Mouse (Mus musculus): ENCODE results near the gene Rasl10a. TPM values are rescaled to one million over a fixed set of nuclear protein-coding genes. Genes with fewer than 3 reads are reported as not detected.

Gene Rasl10a
- polyA plus RNA-seq (2015; fragmentation: Nextera tagmentation; extraction: Ambion mirVana) = 0.42 and 0.50 TPM in 2 replicates

DNA sequence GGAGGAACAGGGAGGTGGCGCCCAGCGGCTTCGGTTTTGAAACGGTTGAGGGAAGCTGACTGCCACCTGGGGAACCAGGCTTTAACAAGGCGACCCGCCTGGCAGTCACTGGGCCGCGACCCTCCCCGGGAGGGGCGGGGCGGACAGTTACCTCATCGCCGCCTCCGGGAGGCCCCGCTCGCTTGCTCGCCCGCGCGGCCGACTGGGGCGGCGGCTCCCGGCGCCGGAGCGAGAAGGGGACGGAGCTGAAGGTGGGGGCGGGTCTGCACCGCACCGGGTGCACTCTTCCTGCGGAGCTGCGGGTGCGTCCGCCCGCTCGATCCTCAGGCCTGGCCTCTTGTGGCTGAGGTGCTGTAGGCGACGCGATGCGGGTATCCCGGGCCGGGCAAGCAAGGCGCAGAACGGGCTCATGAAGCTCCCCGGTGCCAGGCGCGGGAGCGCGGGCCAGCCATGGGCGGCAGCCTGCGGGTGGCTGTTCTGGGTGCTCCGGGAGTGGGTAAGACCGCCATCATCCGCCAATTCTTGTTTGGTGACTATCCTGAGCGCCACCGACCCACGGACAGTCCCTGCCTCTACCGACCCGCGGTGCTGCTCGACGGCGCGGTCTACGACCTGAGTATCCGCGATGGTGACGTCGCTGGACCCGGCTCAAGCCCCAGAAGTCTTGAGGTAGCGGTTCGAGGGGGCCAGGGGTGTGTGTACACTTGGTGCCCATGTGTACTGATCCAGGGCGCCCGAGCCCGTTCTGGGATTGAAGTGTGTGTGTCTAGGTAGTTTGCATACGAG, at the start of gene Rasl10a:
TSS of gene Rasl10a (plus strand) at position 273 of the 786 bp plus-strand sequence.
- WGBS (ENCODE audit: insufficient replicate concordance) = 3% methylated on average over 75 of the region's 77 CpGs
- peak within 1 kb of the TSS; percentile 45 for H3K9ac ChIP-seq
- H3K4me2 ChIP-seq = peak within 1 kb of the TSS; percentile 69
- H3K27me3 ChIP-seq = peaks cover 84% of the 10 kb centered on the region
- no peak for DNase-seq
- peaks cover 43% of the 10 kb centered on the region for H3K4me1 ChIP-seq (replicated peaks)
- no peaks in the 10 kb centered on the region for H3K36me3 ChIP-seq
- peak within 1 kb of the TSS; percentile 55 for H3K4me3 ChIP-seq (replicated peaks)
- ATAC-seq (ENCODE audit: low read depth) = no peak
- no peaks in the 10 kb centered on the region for H3K9me3 ChIP-seq (replicated peaks)
- no peak within 1 kb of the TSS for H3K27ac ChIP-seq

DNA sequence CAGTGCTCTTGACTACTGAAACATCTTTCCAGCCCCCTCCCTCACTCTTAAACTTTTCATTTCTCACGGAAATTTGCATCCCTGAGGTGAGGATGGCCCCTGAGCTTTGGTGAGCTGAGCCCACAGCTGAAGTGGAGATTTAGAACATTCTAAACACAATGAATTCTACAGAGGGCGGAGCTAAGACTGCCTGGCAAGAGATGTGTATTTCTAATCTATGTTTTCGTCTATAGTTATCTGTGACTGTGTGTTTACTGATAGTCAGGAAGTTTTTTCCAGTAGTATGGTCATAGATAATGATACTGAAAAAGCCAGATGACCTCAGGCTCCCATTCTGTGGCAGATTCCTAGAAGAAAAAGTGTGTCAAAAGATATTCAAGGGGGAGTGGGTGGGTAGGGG, 49.1 kb upstream of the Rasl10a start:
- peak; percentile 21 for DNase-seq
- no peaks in the 10 kb centered on the region for H3K9me3 ChIP-seq (replicated peaks)
- peak overlapping the region; percentile 70 for H3K9ac ChIP-seq
- peaks cover 32% of the 10 kb centered on the region for H3K36me3 ChIP-seq
- WGBS (ENCODE audit: insufficient replicate concordance) = 19% methylated on average over 3 of the region's 3 CpGs
- peaks cover 81% of the 10 kb centered on the region for H3K4me1 ChIP-seq (replicated peaks)
- H3K27ac ChIP-seq = peak overlapping the region; percentile 96
- H3K4me2 ChIP-seq = peak overlapping the region; percentile 67
- H3K4me3 ChIP-seq (replicated peaks) = peak overlapping the region; percentile 10; the same call in 1 of the 2 replicates
- no peaks in the 10 kb centered on the region for H3K27me3 ChIP-seq
- peak; percentile 76 for ATAC-seq (ENCODE audit: low read depth)

DNA sequence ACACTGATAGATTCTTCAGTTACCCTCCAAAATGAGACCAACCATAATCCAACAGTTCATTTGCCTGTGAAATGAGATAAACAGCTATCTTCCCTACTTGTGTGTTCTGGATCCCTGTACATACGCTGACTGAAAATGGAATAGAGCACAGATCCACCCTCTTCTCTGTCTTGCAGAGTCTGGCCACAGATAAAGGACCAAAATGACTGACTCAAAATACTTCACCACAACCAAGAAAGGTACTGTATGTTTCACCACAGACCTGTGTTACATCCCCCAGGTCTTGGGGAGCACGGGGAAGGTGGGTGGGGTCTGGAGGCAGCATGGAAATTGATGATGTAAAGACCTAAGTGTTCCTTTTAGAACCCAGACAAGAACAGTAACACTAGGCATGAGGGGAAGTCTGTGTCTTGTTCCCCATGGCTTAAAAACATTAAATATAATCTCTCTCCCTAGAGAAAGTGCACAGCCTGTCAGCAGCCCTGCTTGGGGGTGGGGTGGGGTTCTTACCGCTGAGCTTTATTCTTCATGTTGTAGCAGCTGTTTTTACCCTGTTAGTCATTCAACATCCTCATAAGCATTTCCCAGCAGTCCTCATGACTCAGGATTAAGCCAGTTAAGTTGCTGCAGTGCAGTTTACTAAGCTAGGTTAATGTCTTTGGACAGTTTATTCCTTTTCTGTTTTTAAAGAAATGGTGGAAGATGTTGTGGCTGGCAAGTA, 48.4 kb upstream of the Rasl10a start:
- peaks cover 77% of the 10 kb centered on the region for H3K4me1 ChIP-seq (replicated peaks)
- ATAC-seq (ENCODE audit: low read depth) (peak; percentile 93), DNase-seq (peak; percentile 64)
- peak overlapping the region; percentile 96 for H3K27ac ChIP-seq
- 25% methylated on average over 3 of the region's 3 CpGs for WGBS (ENCODE audit: insufficient replicate concordance)
- H3K9ac ChIP-seq = peak overlapping the region; percentile 70
- H3K36me3 ChIP-seq = peaks cover 38% of the 10 kb centered on the region
- H3K4me2 ChIP-seq = peak overlapping the region; percentile 67
- peak overlapping the region; percentile 56 for H3K4me3 ChIP-seq (replicated peaks)
- H3K9me3 ChIP-seq (replicated peaks) = no peaks in the 10 kb centered on the region
- no peaks in the 10 kb centered on the region for H3K27me3 ChIP-seq

DNA sequence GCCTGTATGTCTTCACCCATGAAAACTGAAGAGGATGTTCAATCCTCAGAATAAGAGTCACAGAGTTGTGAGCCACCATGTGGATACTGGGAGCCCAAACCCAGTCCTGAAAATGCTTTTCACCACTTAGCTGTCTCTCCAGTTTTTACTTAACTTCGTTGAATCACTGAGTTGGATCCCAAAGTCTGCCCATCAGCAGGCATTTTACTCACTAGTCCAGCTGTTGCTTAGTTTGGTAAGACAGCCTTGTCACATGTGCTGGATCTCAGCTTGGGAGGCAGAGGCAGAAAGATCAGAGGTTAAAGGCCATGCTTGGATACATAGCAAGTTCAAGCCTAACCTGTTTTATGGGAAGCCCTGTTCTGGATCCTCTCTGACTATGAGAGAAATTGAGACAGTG, 47.7 kb upstream of the Rasl10a start:
- no peak for DNase-seq
- no peaks in the 10 kb centered on the region for H3K9me3 ChIP-seq (replicated peaks)
- peak overlapping the region; percentile 70 for H3K9ac ChIP-seq
- H3K4me3 ChIP-seq (replicated peaks) = peak overlapping the region; percentile 56
- H3K27ac ChIP-seq = peak overlapping the region; percentile 96
- H3K4me2 ChIP-seq = peak overlapping the region; percentile 67
- H3K36me3 ChIP-seq = peaks cover 45% of the 10 kb centered on the region
- ATAC-seq (ENCODE audit: low read depth) = no peak
- no peaks in the 10 kb centered on the region for H3K27me3 ChIP-seq
- peaks cover 70% of the 10 kb centered on the region for H3K4me1 ChIP-seq (replicated peaks)
- 46% methylated on average over 1 of the region's 1 CpGs for WGBS (ENCODE audit: insufficient replicate concordance)

DNA sequence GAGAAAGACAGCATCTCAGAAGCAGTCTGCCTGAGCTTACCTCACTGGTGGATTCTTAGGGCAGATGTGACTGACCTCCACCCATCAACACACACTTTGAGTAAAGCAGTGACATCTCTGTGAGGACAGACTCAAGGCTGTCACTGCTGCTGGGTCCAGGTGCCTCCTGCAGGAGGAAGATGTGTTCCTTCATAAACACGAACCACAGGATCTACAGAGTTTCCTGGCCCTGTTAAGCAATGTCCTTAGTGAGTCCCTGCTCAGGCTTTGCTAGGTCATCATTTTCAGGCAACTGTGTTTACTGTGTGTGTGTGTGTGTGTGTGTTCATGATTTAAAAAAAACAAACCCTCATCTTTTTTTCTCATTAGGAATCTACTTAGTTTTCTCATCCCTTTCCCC, 46.4 kb upstream of the Rasl10a start:
- H3K4me2 ChIP-seq = peak overlapping the region; percentile 34
- peak overlapping the region; percentile 74 for H3K27ac ChIP-seq
- no peaks in the 10 kb centered on the region for H3K9me3 ChIP-seq (replicated peaks)
- no peak overlapping the region for H3K4me3 ChIP-seq (replicated peaks)
- DNase-seq (no peak), ATAC-seq (ENCODE audit: low read depth) (no peak)
- peaks cover 52% of the 10 kb centered on the region for H3K36me3 ChIP-seq
- H3K27me3 ChIP-seq = no peaks in the 10 kb centered on the region
- H3K4me1 ChIP-seq (replicated peaks) = peaks cover 57% of the 10 kb centered on the region
- 0 out of 2 replicates have a peak overlapping the region, but pooled peaks have one; percentile 31 for H3K9ac ChIP-seq
- 63% methylated on average over 1 of the region's 1 CpGs for WGBS (ENCODE audit: insufficient replicate concordance)

DNA sequence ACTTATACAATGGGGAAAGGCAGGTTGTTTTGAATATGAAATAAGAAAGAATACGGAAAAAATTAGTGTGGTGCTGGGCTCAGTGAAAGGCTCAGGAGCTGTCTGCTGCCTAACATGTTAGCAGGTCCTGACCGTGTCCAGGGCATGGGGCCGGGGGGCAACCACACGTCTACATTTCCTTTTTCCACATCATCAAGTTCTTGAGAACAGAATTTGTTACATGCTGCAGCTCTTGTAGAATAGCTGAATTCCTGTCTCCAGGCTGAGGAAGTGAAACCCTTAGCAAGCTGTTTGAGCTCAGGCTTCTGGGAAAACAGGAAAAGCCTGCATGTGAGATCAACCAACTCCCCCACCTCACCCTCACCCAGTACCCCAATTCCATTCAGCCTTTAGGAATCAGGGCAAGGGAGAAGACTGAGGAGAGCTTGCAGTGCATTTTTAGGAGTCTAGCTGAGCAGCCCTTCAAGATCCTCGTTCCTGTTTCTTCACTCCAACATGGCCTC, 45.7 kb upstream of the Rasl10a start:
- no peaks in the 10 kb centered on the region for H3K9me3 ChIP-seq (replicated peaks)
- peak overlapping the region; percentile 74 for H3K27ac ChIP-seq
- ATAC-seq (ENCODE audit: low read depth) (no peak), DNase-seq (no peak)
- WGBS (ENCODE audit: insufficient replicate concordance) = 63% methylated on average over 5 of the region's 5 CpGs
- peaks cover 60% of the 10 kb centered on the region for H3K36me3 ChIP-seq
- no peaks in the 10 kb centered on the region for H3K27me3 ChIP-seq
- H3K4me1 ChIP-seq (replicated peaks) = peaks cover 50% of the 10 kb centered on the region
- no peak overlapping the region for H3K9ac ChIP-seq
- no peak overlapping the region for H3K4me3 ChIP-seq (replicated peaks)
- peak overlapping the region; percentile 8; the same call in 1 of the 2 replicates for H3K4me2 ChIP-seq

DNA sequence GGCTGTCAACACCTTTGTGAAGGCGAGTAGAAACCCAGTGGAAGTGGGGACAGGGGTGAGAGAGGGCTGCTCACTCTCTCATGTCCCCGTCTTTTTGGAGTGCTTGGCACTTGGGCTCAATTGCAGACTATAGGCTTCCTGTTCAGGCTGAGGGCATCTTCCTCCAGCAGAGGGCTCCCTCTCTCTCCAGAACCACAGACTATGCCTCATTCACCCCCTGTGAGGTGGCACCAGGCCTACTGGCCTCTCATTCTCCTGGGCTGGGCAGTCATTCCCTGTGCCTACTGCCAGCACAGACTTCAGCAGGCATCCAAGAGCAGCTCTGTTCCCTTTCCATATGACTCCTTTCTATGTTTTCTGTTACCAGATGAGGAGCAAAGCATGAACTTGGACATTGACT, 42.2 kb upstream of the Rasl10a start:
- Histone ChIP-seq H3K9me3 (replicated peaks) (no peaks in the 10 kb centered on the region), H3K27ac (no peak overlapping the region), H3K27me3 (no peaks in the 10 kb centered on the region), H3K4me2 (no peak overlapping the region), H3K4me3 (replicated peaks) (no peak overlapping the region), H3K36me3 (peaks cover 95% of the 10 kb centered on the region), H3K9ac (no peak overlapping the region), H3K4me1 (replicated peaks) (peaks cover 16% of the 10 kb centered on the region)
- no peak for DNase-seq
- 60% methylated on average over 2 of the region's 2 CpGs for WGBS (ENCODE audit: insufficient replicate concordance)
- peak; percentile 45; the same call in 1 of the 2 replicates for ATAC-seq (ENCODE audit: low read depth)

DNA sequence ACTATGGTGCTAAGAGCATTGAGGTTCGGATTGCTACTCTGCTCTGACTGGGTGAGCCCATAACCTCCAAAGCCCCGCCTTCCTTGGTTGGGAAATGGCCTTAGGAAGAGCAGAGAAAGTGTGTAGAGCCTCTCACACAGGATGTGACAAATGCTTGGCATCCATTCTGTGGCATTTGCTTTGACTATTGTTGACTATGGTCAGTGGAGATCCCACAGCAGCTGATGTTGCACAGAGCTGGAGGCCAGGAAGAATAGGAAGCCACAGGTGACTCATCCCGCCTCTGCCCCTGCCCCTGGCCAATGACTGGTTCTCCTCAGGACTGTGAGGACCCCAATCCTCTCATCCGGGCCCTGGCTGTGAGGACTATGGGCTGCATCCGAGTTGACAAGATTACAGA, 41.6 kb upstream of the Rasl10a start:
- H3K9me3 ChIP-seq (replicated peaks) = no peaks in the 10 kb centered on the region
- no peak overlapping the region for H3K27ac ChIP-seq
- H3K27me3 ChIP-seq = no peaks in the 10 kb centered on the region
- WGBS (ENCODE audit: insufficient replicate concordance) = 84% methylated on average over 5 of the region's 5 CpGs
- H3K36me3 ChIP-seq = peaks cover 95% of the 10 kb centered on the region
- H3K9ac ChIP-seq = no peak overlapping the region
- DNase-seq (no peak), ATAC-seq (ENCODE audit: low read depth) (no peak)
- no peak overlapping the region for H3K4me2 ChIP-seq
- H3K4me1 ChIP-seq (replicated peaks) = peaks cover 13% of the 10 kb centered on the region
- no peak overlapping the region for H3K4me3 ChIP-seq (replicated peaks)

DNA sequence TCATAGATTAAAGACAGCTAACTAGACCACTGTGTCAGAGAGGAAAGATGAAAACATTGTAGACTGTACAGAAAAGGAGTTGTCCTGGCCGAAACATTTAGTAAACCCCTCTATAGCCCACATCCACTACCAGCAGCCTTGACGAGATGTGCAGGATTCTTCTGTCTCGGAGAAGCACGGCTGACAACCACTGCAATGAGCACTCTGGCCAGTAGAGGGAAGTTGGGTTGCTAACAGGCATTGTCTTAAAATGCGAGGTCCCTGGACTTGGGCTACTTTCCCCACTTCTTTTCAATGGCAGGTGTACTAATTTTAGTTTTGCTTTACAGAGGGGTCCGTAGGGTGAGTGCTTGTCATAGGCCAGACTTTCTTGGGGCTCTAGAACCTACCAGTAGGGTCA, 40.4 kb upstream of the Rasl10a start:
- no peak for DNase-seq
- peaks cover under 1% of the 10 kb centered on the region; the same call in 1 of the 2 replicates for H3K4me1 ChIP-seq (replicated peaks)
- no peak overlapping the region for H3K4me2 ChIP-seq
- 69% methylated on average over 6 of the region's 6 CpGs for WGBS (ENCODE audit: insufficient replicate concordance)
- peaks cover 91% of the 10 kb centered on the region for H3K36me3 ChIP-seq
- H3K27me3 ChIP-seq = no peaks in the 10 kb centered on the region
- no peak overlapping the region for H3K4me3 ChIP-seq (replicated peaks)
- H3K27ac ChIP-seq = no peak overlapping the region
- H3K9ac ChIP-seq = no peak overlapping the region
- ATAC-seq (ENCODE audit: low read depth) = no peak
- H3K9me3 ChIP-seq (replicated peaks) = no peaks in the 10 kb centered on the region

DNA sequence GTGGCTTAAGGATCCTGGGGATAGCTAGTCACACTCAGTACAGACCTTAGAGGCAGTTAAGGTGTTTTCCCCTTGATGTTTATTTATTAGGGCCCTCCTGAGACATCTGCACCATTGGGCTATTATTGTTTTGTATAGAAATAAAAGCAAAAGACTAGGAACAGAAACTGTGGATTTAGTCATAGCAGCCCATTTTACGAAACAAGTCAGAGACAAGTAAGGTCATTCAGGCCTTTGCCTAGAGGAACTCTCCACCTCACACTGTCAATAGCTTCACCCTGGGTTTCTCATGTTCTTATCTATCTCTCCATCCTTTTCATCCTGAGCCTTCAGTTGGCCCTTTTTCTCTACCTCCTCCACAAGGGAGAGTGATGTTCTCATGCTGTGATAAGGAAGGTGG, 32.8 kb upstream of the Rasl10a start:
- Histone ChIP-seq H3K36me3 (peaks cover 92% of the 10 kb centered on the region), H3K4me2 (no peak overlapping the region), H3K9me3 (replicated peaks) (no peaks in the 10 kb centered on the region), H3K27me3 (no peaks in the 10 kb centered on the region), H3K4me3 (replicated peaks) (no peak overlapping the region), H3K4me1 (replicated peaks) (no peaks in the 10 kb centered on the region), H3K9ac (no peak overlapping the region), H3K27ac (no peak overlapping the region)
- DNase-seq (no peak), ATAC-seq (ENCODE audit: low read depth) (no peak)
- 96% methylated on average over 1 of the region's 1 CpGs for WGBS (ENCODE audit: insufficient replicate concordance)

DNA sequence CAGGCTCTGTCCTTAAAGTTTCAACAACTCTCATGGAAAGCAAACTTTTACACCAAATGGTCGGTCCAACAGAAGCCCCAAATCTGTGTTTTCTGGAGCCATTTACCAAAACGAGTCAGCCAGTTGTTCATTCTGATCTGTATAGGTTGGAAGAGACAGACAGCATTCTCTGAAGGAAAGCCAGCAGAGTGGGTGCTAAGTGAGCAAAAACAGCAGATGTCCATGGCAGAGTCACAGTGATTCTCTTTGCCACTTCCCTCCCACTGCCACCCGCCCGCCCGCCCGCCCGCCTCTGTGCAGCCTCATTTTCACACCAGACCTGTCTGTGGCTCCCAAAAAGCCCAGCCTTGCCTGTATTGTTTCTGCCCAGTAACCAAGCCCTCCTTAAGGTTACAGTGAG, 29.7 kb upstream of the Rasl10a start:
- no peak overlapping the region for H3K9ac ChIP-seq
- no peak for ATAC-seq (ENCODE audit: low read depth)
- DNase-seq = no peak
- no peak overlapping the region for H3K4me2 ChIP-seq
- H3K27ac ChIP-seq = no peak overlapping the region
- H3K27me3 ChIP-seq = no peaks in the 10 kb centered on the region
- no peaks in the 10 kb centered on the region for H3K9me3 ChIP-seq (replicated peaks)
- no peaks in the 10 kb centered on the region for H3K4me1 ChIP-seq (replicated peaks)
- no peak overlapping the region for H3K4me3 ChIP-seq (replicated peaks)
- WGBS (ENCODE audit: insufficient replicate concordance) = 85% methylated on average over 7 of the region's 7 CpGs
- peaks cover 100% of the 10 kb centered on the region for H3K36me3 ChIP-seq

All from liver, embryonic 13.5 days (tissue).